Mouse (Mus musculus) spleen, adult 2 months (tissue): ENCODE data around the gene Cyp2g1.
"Not testable (repeated sequence)": the region's sequence is repeated elsewhere in the genome, so short reads cannot be mapped to it uniquely, and the experiment has no call there.

ENCODE experiments used
- CTCF ChIP-seq: fragments of 200-500 bp; IDR thresholded peaks from 2 replicates; pipeline ENCODE4 v1.5.1; 2011; ENCODE audit warnings: mild to moderate bottlenecking, inconsistent platforms; ENCODE audit not compliant: insufficient read depth, insufficient read length, insufficient replicate concordance; ENCODE audit errors: extremely low read depth
- POLR2A ChIP-seq: fragments of 200-500 bp; IDR thresholded peaks from 2 replicates; pipeline ENCODE4 v1.6.1; 2011; ENCODE audit warnings: low read depth, low read length, inconsistent platforms

- not testable (repeated sequence) for TF ChIP-seq CTCF, POLR2A
Measured at GRCm38 (mm10) chr7:26850063-26850462, 41.4 kb downstream of the Cyp2g1 start.
